Mouse (Mus musculus) ES-Bruce4 (cell line): ENCODE results near the gene Asb8. TPM values are rescaled to one million over a fixed set of nuclear protein-coding genes. Genes with fewer than 3 reads are reported as not detected.

ENCODE experiments used
- H3K27ac ChIP-seq: 2 replicates; pipeline ENCODE4 v1.5.1; 2012; ENCODE audit warnings: low read length, inconsistent platforms; ENCODE audit not compliant: insufficient read depth
- H3K27me3 ChIP-seq: 2 replicates; pipeline ENCODE4 v1.6.1; 2012; ENCODE audit warnings: mild to moderate bottlenecking, low read length, inconsistent platforms; ENCODE audit not compliant: control insufficient read depth, poor library complexity, insufficient read depth, severe bottlenecking
- H3K36me3 ChIP-seq: 2 replicates; pipeline ENCODE4 v1.6.1; 2012; ENCODE audit warnings: inconsistent platforms, mild to moderate bottlenecking, low read length, moderate library complexity; ENCODE audit not compliant: control insufficient read depth, poor library complexity, insufficient read depth, severe bottlenecking
- H3K4me1 ChIP-seq: one replicate; pipeline ENCODE4 v1.8.1; 2011; ENCODE audit warnings: low read length; ENCODE audit not compliant: control insufficient read depth, insufficient read depth
- H3K4me3 ChIP-seq: 2 replicates; pipeline ENCODE4 v1.5.1; 2011; ENCODE audit warnings: low read depth, mild to moderate bottlenecking, low read length
- H3K9ac ChIP-seq: 2 replicates; pipeline ENCODE4 v1.6.1; 2012; ENCODE audit warnings: low read depth, mild to moderate bottlenecking, inconsistent platforms; ENCODE audit not compliant: poor library complexity, severe bottlenecking
- H3K9me3 ChIP-seq: replicated peaks from 2 replicates; pipeline ENCODE4 v1.6.1; 2012; ENCODE audit warnings: mild to moderate bottlenecking, low read length, inconsistent platforms; ENCODE audit not compliant: control insufficient read depth, poor library complexity, insufficient read depth, severe bottlenecking
- CTCF ChIP-seq: IDR thresholded peaks from one replicate; pipeline ENCODE4 v1.8.1; 2011; ENCODE audit warnings: low read depth, low read length
- EP300 ChIP-seq: IDR thresholded peaks from 2 replicates; pipeline ENCODE4 v1.6.1; 2011; ENCODE audit warnings: low read depth, low read length; ENCODE audit not compliant: insufficient read depth
- POLR2A ChIP-seq: IDR thresholded peaks from one replicate; pipeline ENCODE4 v1.8.1; 2011; ENCODE audit warnings: low read length; ENCODE audit not compliant: insufficient read depth
- polyA plus RNA-seq: library from polyadenylated mRNA; stranded (reverse); fragments of >200 nt; gene quantifications from 2 replicates; pipeline ENCODE4 v1.2.4, GENCODE M21; 2011; ENCODE audit warnings: low read depth; ENCODE audit not compliant: missing spikeins, insufficient read depth, insufficient read length

The Asb8 gene
- polyA plus RNA-seq, 1 experiment, result 34.7 TPM

DNA sequence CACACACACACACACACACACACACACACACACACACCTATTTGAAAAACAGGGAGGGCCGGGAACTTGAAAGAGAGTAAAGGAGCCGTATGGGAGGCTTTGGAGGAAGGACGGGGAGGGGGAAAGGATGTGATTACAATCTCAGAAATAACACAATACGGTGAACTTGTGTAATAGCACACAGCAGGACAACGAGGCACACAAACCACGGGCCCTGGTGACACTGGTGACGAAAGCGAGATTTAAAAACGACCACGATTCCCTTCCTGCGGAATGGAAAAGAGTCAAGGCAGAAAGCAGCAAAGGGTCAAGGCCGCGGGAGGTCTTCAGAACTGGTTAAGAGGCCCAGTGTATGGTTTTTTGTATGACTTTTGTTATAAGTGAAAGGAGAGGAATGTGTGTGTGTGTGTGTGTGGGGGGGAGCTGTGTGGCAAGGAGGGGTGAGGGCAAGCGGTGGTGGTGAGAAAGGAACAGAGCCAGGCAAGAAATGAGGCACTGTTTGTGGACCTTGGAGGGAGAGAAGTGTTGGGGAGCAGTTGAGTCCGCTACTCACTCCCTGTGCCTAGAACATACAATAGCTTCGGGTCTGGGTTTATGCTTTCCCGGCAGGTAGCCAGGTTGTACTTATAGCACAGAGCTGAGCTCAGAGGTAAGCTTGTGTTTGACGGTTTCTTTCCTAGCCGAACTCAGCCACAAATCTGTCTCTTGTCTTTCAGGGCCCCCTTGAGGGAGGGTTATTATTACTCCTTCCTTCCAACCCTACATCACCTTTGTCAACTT, 4.2 kb downstream of the Asb8 start:
- H3K27me3 ChIP-seq, result no peaks in the 10 kb centered on the region
- no peak overlapping the region for H3K27ac ChIP-seq
- TF ChIP-seq EP300, result no peak
- H3K36me3 ChIP-seq, result no peaks in the 10 kb centered on the region
- H3K4me1 ChIP-seq, result no peaks in the 10 kb centered on the region
- no peak overlapping the region for H3K9ac ChIP-seq
- H3K4me3 ChIP-seq, result no peak overlapping the region
- H3K9me3 ChIP-seq, result no peaks in the 10 kb centered on the region

DNA sequence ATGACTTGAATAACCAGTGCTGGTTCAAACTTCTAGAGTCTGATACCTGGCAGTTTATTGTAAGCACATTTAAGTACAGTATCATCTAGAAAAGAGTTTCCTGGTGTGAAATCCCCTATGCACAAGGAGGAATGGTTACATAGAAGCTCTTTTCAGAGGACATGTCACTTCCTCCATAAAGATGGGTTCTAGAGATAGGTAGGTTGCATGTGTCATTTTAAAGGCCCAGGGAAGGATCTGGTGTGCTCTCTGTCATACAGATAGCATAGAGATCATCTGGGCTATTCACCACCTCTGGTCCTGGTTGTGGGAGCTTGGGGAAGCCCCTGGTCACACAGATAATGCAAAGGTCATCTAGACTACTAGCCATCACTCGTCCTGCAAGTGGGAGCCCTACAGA, 8.2 kb downstream of the Asb8 start:
- H3K4me3 ChIP-seq, result no peak overlapping the region
- no peak overlapping the region for H3K9ac ChIP-seq
- H3K27me3 ChIP-seq, result no peaks in the 10 kb centered on the region
- H3K4me1 ChIP-seq, result no peaks in the 10 kb centered on the region
- H3K9me3 ChIP-seq, result no peaks in the 10 kb centered on the region
- H3K36me3 ChIP-seq, result no peaks in the 10 kb centered on the region
- H3K27ac ChIP-seq, result no peak overlapping the region
- TF ChIP-seq POLR2A, result no peak
- TF ChIP-seq EP300, result no peak
- no peak for TF ChIP-seq CTCF

DNA sequence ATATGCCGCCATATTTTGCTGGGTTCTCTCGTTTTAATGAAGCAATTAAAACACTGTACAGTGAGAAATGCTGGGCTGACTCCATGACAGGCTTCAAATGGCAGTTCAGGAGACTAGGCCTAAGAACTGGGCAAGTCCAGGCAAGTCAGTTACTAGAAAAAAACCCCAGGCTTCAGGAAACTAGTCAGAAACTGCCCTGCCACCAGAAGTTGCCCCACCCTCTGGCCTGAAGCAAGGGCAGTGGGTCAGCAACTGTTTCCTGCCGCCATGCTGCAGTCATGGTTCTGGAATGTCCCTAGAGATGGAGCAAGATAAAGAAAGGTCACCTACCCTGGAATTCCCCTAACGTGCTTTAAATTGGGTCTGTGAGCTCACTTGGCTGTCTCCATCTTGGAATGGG, 9.5 kb downstream of the Asb8 start:
- Histone ChIP-seq H3K4me3 (no peak overlapping the region), H3K36me3 (no peaks in the 10 kb centered on the region), H3K27ac (peak overlapping the region; percentile 94), H3K9ac (no peak overlapping the region), H3K4me1 (no peaks in the 10 kb centered on the region), H3K9me3 (no peaks in the 10 kb centered on the region), H3K27me3 (no peaks in the 10 kb centered on the region)
- TF ChIP-seq EP300, result peak; percentile 99
- no peak for TF ChIP-seq POLR2A
- TF ChIP-seq CTCF, result no peak

DNA sequence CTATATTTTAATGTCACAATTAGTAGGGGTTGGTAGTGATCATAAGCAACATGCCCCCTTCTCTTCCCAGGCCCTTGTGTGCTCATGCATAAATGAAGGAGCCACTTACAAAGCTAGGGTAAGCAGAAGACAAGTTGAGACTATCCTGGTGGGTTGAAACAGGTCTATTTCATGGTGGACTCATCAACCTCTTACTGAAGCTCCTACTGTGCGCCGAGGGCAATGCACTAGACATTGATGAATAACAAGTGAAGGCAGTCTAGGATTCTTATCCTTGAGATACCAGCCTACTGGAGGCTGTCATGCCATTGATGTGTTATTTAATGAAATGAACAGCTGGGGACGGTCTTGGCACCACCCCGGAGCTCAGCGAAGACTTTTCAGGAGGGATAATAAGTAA, 10.2 kb downstream of the Asb8 start:
- no peak overlapping the region for H3K9ac ChIP-seq
- no peaks in the 10 kb centered on the region for H3K27me3 ChIP-seq
- peak overlapping the region; percentile 94 for H3K27ac ChIP-seq
- no peaks in the 10 kb centered on the region for H3K9me3 ChIP-seq
- TF ChIP-seq POLR2A (no peak), CTCF (no peak), EP300 (no peak)
- H3K4me3 ChIP-seq, result no peak overlapping the region
- no peaks in the 10 kb centered on the region for H3K36me3 ChIP-seq
- no peaks in the 10 kb centered on the region for H3K4me1 ChIP-seq

DNA sequence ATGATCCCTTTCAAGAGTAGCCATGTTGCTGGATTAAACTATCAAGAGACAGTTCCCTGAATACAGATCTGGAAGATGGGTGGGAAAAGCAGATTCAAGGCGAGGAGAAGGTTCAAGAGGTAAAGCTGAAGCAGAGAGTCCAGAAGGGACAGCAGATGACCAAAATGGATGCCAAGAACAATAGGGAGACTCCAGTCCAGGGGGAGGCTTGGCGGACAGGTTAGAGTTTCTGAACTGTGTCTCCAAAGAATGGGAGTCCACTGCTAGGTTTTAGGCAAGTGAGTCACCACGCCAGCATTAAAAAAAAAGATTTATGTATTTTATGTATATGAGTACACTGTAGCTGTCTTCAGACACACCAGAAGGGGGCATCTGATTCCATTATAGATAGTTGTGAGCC, 10.8 kb downstream of the Asb8 start:
- H3K9me3 ChIP-seq, result no peaks in the 10 kb centered on the region
- H3K4me1 ChIP-seq, result no peaks in the 10 kb centered on the region
- no peaks in the 10 kb centered on the region for H3K36me3 ChIP-seq
- H3K27me3 ChIP-seq, result no peaks in the 10 kb centered on the region
- no peak overlapping the region for H3K4me3 ChIP-seq
- H3K9ac ChIP-seq, result peak overlapping the region; percentile 21; the same call in 1 of the 2 replicates
- H3K27ac ChIP-seq, result peak overlapping the region; percentile 94; the same call in 1 of the 2 replicates
- TF ChIP-seq POLR2A (no peak), EP300 (no peak), CTCF (no peak)

DNA sequence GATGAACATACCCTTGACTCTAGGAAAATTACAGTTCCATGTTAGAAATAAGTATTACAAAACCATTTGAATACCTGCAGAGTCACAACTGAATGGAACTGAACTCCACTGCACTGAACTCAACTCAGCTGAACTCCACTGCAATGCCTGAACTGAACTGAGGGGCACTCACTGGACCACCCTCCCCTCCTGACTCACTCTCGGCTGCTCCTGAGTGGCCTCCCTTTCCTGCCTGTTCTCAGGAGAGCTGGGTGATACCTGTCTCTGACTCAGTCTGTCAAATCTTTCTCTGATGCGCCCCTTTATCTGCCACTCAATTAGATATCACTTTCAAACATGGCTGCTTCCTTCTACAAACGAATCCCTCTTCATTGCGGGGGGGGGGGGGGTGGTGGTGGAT, 11.3 kb downstream of the Asb8 start:
- Histone ChIP-seq H3K4me3 (no peak overlapping the region), H3K27me3 (no peaks in the 10 kb centered on the region), H3K27ac (peak overlapping the region; percentile 41), H3K9me3 (no peaks in the 10 kb centered on the region), H3K9ac (peak overlapping the region; percentile 21; the same call in 1 of the 2 replicates), H3K36me3 (no peaks in the 10 kb centered on the region), H3K4me1 (peaks cover under 1% of the 10 kb centered on the region)
- TF ChIP-seq CTCF (no peak), EP300 (0 out of 2 replicates have a peak, but pooled peaks have one; percentile 11), POLR2A (no peak)
